Mouse (Mus musculus) spleen, adult 2 months (tissue): ENCODE data around the gene Tmem92. TPM values are rescaled to one million over a fixed set of nuclear protein-coding genes. Genes with fewer than 3 reads are reported as not detected.
"Not testable (repeated sequence)": the region's sequence is repeated elsewhere in the genome, so short reads cannot be mapped to it uniquely, and the experiment has no call there.

Experiments used
- DNase-seq, 2 experiments: peaks; one replicate each; pipeline versions ENCODE4 v3.0.0 to v3.0.0-alpha.2; 2012 to 2021; ENCODE audit warnings: low spot score in 2 of 2, low read depth in 1 of 2
- H3K27ac ChIP-seq: fragments of 200-500 bp; 2 replicates; pipeline ENCODE4 v1.5.1; 2012; ENCODE audit warnings: low read length, inconsistent platforms; ENCODE audit not compliant: insufficient read depth
- H3K27me3 ChIP-seq: fragments of 200-500 bp; 2 replicates; pipeline ENCODE4 v1.6.1; 2012; ENCODE audit warnings: mild to moderate bottlenecking, moderate library complexity, low read length, inconsistent platforms; ENCODE audit not compliant: control insufficient read depth, insufficient read depth
- H3K36me3 ChIP-seq: fragments of 200-500 bp; 2 replicates; pipeline ENCODE4 v1.6.1; 2012; ENCODE audit warnings: mild to moderate bottlenecking, low read length, inconsistent platforms; ENCODE audit not compliant: control insufficient read depth, insufficient read depth
- H3K4me1 ChIP-seq: fragments of 200-500 bp; 2 replicates; pipeline ENCODE4 v1.6.1; 2011; ENCODE audit warnings: inconsistent platforms; ENCODE audit not compliant: control insufficient read depth, insufficient read depth, insufficient read length
- H3K4me3 ChIP-seq: fragments of 200-500 bp; 2 replicates; pipeline ENCODE4 v1.5.1; 2011; ENCODE audit warnings: mild to moderate bottlenecking, inconsistent platforms; ENCODE audit not compliant: insufficient read depth, insufficient read length; ENCODE audit errors: extremely low read depth
- CTCF ChIP-seq: fragments of 200-500 bp; IDR thresholded peaks from 2 replicates; pipeline ENCODE4 v1.5.1; 2011; ENCODE audit warnings: mild to moderate bottlenecking, inconsistent platforms; ENCODE audit not compliant: insufficient read depth, insufficient read length, insufficient replicate concordance; ENCODE audit errors: extremely low read depth
- POLR2A ChIP-seq: fragments of 200-500 bp; IDR thresholded peaks from 2 replicates; pipeline ENCODE4 v1.6.1; 2011; ENCODE audit warnings: low read depth, low read length, inconsistent platforms
- WGBS: fragments of 180-500 bp; shearing (Covaris S2); methylation state at CpG from one replicate; pipeline ENCODE4 v1.1.7; 2018; 5-methylcytosine and 5-hydroxymethylcytosine counted together
- polyA plus RNA-seq: library from polyadenylated mRNA; depleted of rRNA; stranded (reverse); fragments of >200 nt; gene quantifications from 2 replicates; pipeline ENCODE4 v1.2.3, GENCODE M21; 2012; rRNA removed

The Tmem92 gene
- polyA plus RNA-seq, result not detected in 2 replicates

DNA sequence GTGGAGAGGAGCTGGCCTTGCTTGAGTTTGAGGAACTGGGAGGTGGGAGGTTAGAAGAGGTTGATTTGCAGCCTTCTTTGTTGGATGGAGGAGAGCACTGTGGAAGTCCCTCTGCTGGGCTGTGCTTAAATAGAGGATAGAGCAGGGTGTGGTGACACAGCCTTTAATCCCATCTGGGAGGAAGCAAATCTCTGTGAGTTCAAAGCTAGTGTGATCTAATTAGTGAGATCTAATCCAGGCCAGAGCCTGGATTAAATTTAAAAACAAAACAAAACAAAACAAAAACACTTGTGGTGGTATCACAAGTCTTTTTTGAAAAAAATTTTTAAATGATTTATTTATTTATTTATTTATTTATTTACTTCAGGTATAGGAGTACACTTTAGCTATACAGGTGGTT is at the start of gene Tmem92:
Tmem92 (minus strand) TSS at position 101 of the 400 bp plus-strand sequence.
- no peak for DNase-seq
- no peaks in the 10 kb centered on the region for H3K27me3 ChIP-seq
- TF ChIP-seq POLR2A, result no peak
- TF ChIP-seq CTCF, result no peak
- no peaks in the 10 kb centered on the region for H3K36me3 ChIP-seq
- no peaks in the 10 kb centered on the region for H3K4me1 ChIP-seq
- no peak within 1 kb of the TSS for H3K4me3 ChIP-seq
- H3K27ac ChIP-seq, result no peak within 1 kb of the TSS

DNA sequence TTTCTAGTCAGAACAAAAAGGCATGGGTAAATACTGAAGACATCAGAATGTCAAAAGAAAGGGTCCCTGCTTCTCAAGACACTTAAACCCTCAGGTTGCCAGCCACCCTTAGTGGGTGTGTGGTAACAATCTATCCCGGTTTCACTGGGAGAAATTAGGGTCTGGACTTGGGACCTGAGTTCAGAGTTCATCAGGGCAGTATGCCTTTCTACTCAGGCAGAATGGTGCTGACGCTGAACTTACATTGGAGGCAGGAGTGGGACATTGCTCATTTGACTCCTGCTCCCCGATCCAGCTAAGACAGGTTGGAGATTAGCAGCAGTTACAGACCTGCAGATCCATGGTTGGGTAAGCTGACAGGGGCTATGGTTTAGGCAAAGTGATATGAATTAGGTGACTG is 46.5 kb upstream of the Tmem92 start:
- no peak for DNase-seq
- WGBS, result 77% methylated on average over 3 of the region's 3 CpGs

GRCm38 (mm10) chr11:94819427-94819826 is 36.9 kb upstream of the Tmem92 start:
- DNase-seq, H3K36me3 ChIP-seq, H3K27me3 ChIP-seq, H3K27ac ChIP-seq, H3K4me3 ChIP-seq, H3K4me1 ChIP-seq: not testable (repeated sequence)

More for the DNA sequence above, 46.5 kb upstream of the Tmem92 start:
- Histone ChIP-seq H3K27me3 (no peaks in the 10 kb centered on the region), H3K36me3 (no peaks in the 10 kb centered on the region), H3K4me1 (no peaks in the 10 kb centered on the region), H3K4me3 (no peak overlapping the region), H3K27ac (no peak overlapping the region)
- TF ChIP-seq CTCF, result no peak

DNA sequence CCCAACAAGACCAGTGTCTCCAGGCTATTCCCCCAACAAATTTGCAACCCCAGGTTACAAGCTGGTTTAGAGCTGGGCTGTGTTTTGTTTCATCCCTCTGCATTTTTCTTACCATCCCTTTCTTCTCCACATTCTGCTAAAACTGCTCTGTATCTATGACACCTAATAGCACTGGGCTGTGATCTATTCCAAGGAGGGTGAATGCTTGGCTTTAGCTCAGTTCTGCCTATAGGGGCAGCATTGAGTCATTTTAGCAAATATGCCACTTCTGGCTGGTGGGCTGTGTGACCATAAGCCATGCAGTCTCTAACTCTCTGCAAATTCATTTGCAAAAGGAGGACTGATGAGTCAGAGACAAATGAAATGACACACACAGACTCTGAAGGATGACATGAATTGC is 36.4 kb upstream of the Tmem92 start:
- not testable (repeated sequence) for H3K4me1 ChIP-seq, H3K36me3 ChIP-seq, H3K27me3 ChIP-seq, DNase-seq, H3K4me3 ChIP-seq, H3K27ac ChIP-seq

GRCm38 (mm10) chr11:94811537-94811936 is 29.0 kb upstream of the Tmem92 start:
- WGBS, result 11% methylated on average over 2 of the region's 3 CpGs
- not testable (repeated sequence) for H3K27ac ChIP-seq, DNase-seq, H3K4me3 ChIP-seq, H3K27me3 ChIP-seq, H3K36me3 ChIP-seq, H3K4me1 ChIP-seq

- TF ChIP-seq POLR2A (no peak), CTCF (no peak)
- Histone ChIP-seq H3K4me3 (no peak overlapping the region), H3K36me3 (no peaks in the 10 kb centered on the region), H3K27ac (no peak overlapping the region), H3K4me1 (no peaks in the 10 kb centered on the region), H3K27me3 (no peaks in the 10 kb centered on the region)
- DNase-seq, result no peak
These were observed 9.2 kb upstream of the Tmem92 start for GRCm38 (mm10) chr11:94791700-94792099.

DNA sequence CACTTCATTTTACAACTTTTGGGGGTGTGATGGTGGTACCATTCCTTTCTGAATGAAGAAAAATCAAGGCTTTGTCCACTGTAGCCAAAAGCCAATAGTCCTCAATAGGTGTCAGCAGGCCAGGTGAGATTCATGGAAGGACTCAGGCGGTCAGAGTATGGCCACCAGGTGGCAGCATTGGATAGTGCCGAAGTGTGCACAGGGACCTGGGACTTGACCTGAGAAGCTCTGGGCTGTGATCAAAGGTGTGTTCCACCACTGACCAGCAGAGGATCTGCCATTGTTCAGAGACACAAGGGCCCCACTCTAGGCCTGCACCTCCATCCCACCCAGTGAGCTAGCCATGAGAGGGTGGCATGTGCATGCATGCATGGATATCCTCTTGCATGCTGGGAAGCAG is 2.7 kb upstream of the Tmem92 start:
- Histone ChIP-seq H3K27ac (no peak overlapping the region), H3K27me3 (no peaks in the 10 kb centered on the region), H3K4me1 (no peaks in the 10 kb centered on the region), H3K36me3 (no peaks in the 10 kb centered on the region), H3K4me3 (no peak overlapping the region)
- TF ChIP-seq CTCF, result peak; percentile 64; the same call in 1 of the 2 replicates
- no peak for TF ChIP-seq POLR2A
- DNase-seq, result peak in 1 of 2 experiments; percentile 47
- WGBS, result 5% methylated on average over 2 of the region's 2 CpGs

DNA sequence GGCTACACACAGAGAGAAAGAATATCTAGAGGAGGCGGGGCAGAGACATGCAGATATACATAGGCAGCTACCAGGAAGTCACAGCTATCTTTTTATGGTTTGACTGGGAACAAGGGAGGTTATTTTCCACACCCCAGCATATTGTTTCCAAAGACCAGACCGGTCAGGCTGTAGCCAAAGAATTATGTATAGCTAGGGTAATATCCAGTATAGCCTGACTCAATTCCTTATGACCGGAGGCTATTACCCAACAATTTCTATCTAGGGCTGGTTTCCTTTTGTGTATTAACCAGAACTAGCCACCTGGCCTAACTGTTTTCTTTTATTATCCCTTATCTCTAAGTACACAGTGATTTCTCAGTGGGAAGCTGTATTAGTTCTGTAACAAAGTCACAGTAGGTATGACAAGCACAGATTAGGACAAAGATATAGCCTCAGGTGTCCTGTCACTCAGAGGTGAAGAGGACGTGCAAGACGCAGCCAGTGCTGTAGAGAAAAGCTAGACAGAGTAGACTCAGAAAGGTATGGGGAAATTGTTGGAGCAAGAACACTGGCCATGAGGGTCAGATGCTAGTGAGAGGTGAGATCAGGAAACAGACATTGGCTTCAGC is 7.5 kb downstream of the Tmem92 start:
- WGBS, result 90% methylated on average over 5 of the region's 5 CpGs
- Histone ChIP-seq H3K4me1 (no peaks in the 10 kb centered on the region), H3K27me3 (no peaks in the 10 kb centered on the region), H3K36me3 (no peaks in the 10 kb centered on the region), H3K4me3 (no peak overlapping the region), H3K27ac (no peak overlapping the region)
- no peak for DNase-seq
- TF ChIP-seq CTCF (no peak), POLR2A (no peak)
